Mouse (Mus musculus): ENCODE measurements around the gene Agbl3.

The Agbl3 gene

GRCm38 (mm10) chr6:34780231-34780942, at the start of gene Agbl3:
Agbl3 (plus strand) TSS chr6:34780432.
- DNase-seq (ENCODE audit: low spot score): peak; percentile 98

DNA sequence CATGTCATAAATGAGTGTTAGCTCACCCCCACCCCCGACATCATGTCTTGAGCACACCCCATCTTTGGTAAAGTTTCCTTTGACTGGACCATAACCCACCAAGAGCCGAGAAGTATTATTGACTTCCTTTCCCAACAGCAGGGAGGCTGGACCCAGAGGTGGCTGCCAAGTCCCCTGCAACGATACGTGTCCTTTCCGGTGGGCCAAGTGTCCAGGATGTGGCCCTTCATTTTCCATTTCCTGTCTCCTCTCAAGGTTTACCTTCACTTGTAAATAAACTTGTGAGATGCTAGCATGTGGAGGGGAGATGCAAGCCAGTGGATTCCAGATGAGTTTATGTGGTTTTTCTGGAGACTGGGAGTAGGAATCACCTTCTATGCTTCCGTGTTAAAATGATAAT, 49.2 kb upstream of the Agbl3 start:
- DNase-seq (ENCODE audit: low spot score): no peak

DNA sequence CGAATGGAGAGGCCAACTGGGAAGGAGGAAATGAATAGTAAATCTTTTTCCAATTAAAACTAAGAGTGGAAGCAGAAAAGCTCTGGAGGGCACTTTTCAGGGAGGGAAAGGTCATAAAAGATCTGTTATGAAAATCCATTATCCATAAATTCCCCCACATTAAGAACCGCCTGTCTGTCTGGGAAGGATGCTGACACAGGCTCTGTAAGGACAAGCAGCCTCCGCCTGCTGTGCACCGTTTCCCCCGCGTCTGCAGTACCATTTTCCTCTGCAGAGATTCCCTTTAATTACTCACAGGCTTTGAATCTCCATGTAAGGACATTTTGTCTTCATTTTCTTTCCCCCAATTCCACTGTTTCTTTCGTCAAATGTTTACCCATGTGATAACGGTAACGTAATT, 48.7 kb upstream of the Agbl3 start:
- no peak for DNase-seq (ENCODE audit: low spot score)

DNA sequence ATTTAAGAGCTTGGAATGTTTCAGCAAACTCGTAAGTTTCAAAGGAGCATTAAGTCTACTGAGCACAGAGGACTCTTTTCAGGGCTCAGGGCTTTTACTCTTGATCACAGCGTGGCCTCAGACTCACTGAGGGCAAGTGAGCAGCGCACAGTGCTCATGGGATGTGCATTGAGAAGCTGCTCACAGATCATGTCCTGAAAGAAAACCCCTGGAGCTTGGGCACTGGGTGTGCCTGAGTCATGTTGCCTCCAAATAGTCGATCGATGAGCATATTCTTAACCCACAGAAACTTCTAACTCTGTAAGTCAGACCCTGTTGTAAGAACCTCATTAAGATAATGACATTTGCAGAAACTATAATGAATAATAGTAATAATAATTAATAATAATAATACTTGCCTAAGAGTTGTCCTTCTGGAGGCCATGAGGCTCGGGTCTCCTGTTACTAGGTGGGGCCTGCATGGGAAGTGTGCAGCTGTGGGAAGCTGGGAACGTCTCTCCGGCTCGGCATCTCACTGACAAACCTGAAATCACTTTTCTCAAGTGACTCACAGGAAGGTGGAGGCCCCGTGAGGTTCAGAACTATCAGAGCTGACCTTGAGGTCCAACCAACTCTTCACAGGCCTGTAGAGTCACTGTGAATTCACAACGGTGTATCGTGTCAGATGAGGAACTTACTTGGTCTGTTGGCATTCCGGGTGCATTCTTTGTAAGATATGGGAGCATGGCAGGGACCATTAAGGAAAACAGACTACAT, 45.1 kb upstream of the Agbl3 start:
- DNase-seq (ENCODE audit: low spot score): no peak

GRCm38 (mm10) chr6:34736934-34737333, 43.3 kb upstream of the Agbl3 start:
- no peak for DNase-seq (ENCODE audit: low spot score)

- no peak for DNase-seq (ENCODE audit: low spot score)
Measured at GRCm38 (mm10) chr6:34743946-34744345, 36.3 kb upstream of the Agbl3 start.

GRCm38 (mm10) chr6:34747846-34748245, 32.4 kb upstream of the Agbl3 start:
- no peak for DNase-seq (ENCODE audit: low spot score)

- DNase-seq (ENCODE audit: low spot score): no peak
Measured at GRCm38 (mm10) chr6:34748566-34748965, 31.7 kb upstream of the Agbl3 start.

- no peak for DNase-seq (ENCODE audit: low spot score)
Measured at GRCm38 (mm10) chr6:34749526-34749925, 30.7 kb upstream of the Agbl3 start.

- no peak for DNase-seq (ENCODE audit: low spot score)
Measured at GRCm38 (mm10) chr6:34750487-34751120, 29.6 kb upstream of the Agbl3 start.

DNA sequence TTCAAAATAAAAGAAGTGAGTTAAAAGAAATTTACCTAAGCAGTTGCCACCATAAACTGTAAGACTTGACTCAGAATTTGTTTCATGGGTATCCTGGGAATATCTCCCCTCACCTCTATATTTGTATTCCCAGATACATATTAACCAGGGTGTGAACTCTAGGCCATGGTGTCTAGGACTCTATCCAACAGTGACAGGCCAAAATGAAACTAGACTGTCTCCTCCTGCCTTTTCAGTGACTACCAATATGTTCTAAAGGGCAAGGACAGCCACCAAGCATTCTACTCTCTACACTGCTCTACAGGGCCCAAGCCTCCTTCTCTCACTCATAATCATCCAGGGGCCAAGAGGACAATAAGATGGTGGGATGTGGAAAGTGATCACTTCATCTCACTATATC, 28.6 kb upstream of the Agbl3 start:
- no peak for DNase-seq (ENCODE audit: low spot score)

GRCm38 (mm10) chr6:34754448-34754847, 25.8 kb upstream of the Agbl3 start:
- peak; percentile 87 for DNase-seq (ENCODE audit: low spot score)

- DNase-seq (ENCODE audit: low spot score): no peak
Measured at GRCm38 (mm10) chr6:34758340-34758739, 21.9 kb upstream of the Agbl3 start.

- DNase-seq (ENCODE audit: low spot score): peak; percentile 81
Measured at GRCm38 (mm10) chr6:34760023-34760422, 20.2 kb upstream of the Agbl3 start.

- no peak for DNase-seq (ENCODE audit: low spot score)
Measured at GRCm38 (mm10) chr6:34765721-34766120, 14.5 kb upstream of the Agbl3 start.

DNA sequence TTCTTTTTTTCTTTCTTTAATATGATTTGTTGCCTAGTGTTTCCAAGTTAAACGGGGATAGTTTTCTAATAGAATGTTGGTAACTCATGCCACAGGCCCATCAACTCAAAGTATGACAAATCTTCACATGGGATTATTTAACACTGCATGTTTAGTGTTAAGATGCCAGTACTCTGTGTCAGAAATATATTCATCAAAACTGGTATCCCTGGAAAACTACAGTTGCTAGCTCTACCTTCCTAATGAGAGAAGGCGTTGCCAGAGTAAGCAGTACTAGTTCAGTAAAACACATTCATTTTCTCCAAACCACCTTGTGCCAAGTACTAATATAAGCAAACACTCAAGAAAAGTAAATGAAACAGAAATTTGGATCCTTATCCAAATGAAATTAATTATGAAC, 10.2 kb upstream of the Agbl3 start:
- no peak for DNase-seq (ENCODE audit: low spot score)

GRCm38 (mm10) chr6:34770491-34770890, 9.7 kb upstream of the Agbl3 start:
- DNase-seq (ENCODE audit: low spot score): no peak

GRCm38 (mm10) chr6:34776396-34776795, 3.8 kb upstream of the Agbl3 start:
- no peak for DNase-seq (ENCODE audit: low spot score)

GRCm38 (mm10) chr6:34777094-34777493, 3.1 kb upstream of the Agbl3 start:
- no peak for DNase-seq (ENCODE audit: low spot score)

GRCm38 (mm10) chr6:34777981-34778668, 2.1 kb upstream of the Agbl3 start:
- peak; percentile 17 for DNase-seq (ENCODE audit: low spot score)

DNA sequence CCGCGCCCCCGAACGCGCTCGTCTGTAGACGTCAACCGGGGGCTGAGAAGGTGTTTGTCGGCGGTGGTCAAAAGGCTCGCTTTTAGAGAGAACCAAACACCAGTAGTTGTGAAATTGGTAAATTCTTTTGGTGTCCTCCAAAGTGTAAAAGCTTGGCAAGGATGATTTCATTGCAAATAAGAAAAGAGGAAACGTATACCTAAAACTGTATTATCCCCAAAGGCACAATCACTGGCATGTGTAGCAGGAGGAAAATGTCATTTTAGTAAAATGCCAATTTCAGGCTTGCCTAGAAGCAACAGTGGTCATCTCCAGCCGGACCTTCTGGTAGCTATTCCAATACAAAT, 684 bp downstream of the Agbl3 start:
- DNase-seq (ENCODE audit: low spot score): no peak

- no peak for DNase-seq (ENCODE audit: low spot score)
Measured at GRCm38 (mm10) chr6:34782493-34782892, 2.3 kb downstream of the Agbl3 start.

GRCm38 (mm10) chr6:34796881-34797280, 16.6 kb downstream of the Agbl3 start:
- no peak for DNase-seq (ENCODE audit: low spot score)
